Mouse (Mus musculus) embryonic facial prominence, embryonic 14.5 days (tissue): ENCODE measurements around the gene Ambra1. TPM values are rescaled to one million over a fixed set of nuclear protein-coding genes. Genes with fewer than 3 reads are reported as not detected.

Experiments
- ATAC-seq: fragments of 200-750 bp; cut with Nextera tagmentation; 2 replicates; pipeline ENCODE4 v1.8.0; 2017; ENCODE audit warnings: low read depth, moderate number of reproducible peaks, moderate TSS enrichment
- DNase-seq: peaks from one replicate; pipeline ENCODE4 v3.0.0-alpha.2; 2015; ENCODE audit warnings: low spot score
- H3K27ac ChIP-seq: fragments of 300-500 bp; sonication (generic); replicated peaks from 2 replicates; pipeline ENCODE4 v1.5.1; 2014; ENCODE audit warnings: low read depth, mild to moderate bottlenecking, low read length, moderate library complexity
- H3K27me3 ChIP-seq: fragments of 300-500 bp; sonication (generic); replicated peaks from 2 replicates; pipeline ENCODE4 v1.6.1; 2014; ENCODE audit warnings: low read length; ENCODE audit not compliant: control insufficient read depth, insufficient read depth
- H3K36me3 ChIP-seq: fragments of 300-500 bp; sonication (generic); 2 replicates; pipeline ENCODE4 v1.6.1; 2014; ENCODE audit warnings: low read length, mixed read lengths; ENCODE audit not compliant: control insufficient read depth, insufficient read depth
- H3K4me1 ChIP-seq: fragments of 300-500 bp; sonication (generic); 2 replicates; pipeline ENCODE4 v1.6.1; 2014; ENCODE audit warnings: antibody characterized with exemption, low read length; ENCODE audit not compliant: control insufficient read depth, insufficient read depth
- H3K4me2 ChIP-seq: fragments of 300-500 bp; sonication (generic); 2 replicates; pipeline ENCODE4 v1.6.1; 2014; ENCODE audit warnings: low read depth, mild to moderate bottlenecking, low read length, moderate library complexity, mixed read lengths
- H3K4me3 ChIP-seq: fragments of 300-500 bp; sonication (generic); 2 replicates; pipeline ENCODE4 v1.5.1; 2014; ENCODE audit warnings: low read depth, mild to moderate bottlenecking, low read length
- H3K9ac ChIP-seq: fragments of 300-500 bp; sonication (generic); 2 replicates; pipeline ENCODE4 v1.6.1; 2014; ENCODE audit warnings: low read depth, mild to moderate bottlenecking, low read length, moderate library complexity, mixed read lengths
- H3K9me3 ChIP-seq: fragments of 300-500 bp; sonication (generic); 2 replicates; pipeline ENCODE4 v1.6.1; 2016; ENCODE audit warnings: low read length; ENCODE audit not compliant: control insufficient read depth
- WGBS: fragments of 180-500 bp; shearing (Covaris S2); extraction: QIAGEN DNeasy Blood & Tissue Kit; methylation state at CpG from one replicate; pipeline ENCODE4 v1.1.7; 2014; 5-methylcytosine and 5-hydroxymethylcytosine counted together
- polyA plus RNA-seq: library from polyadenylated mRNA; unstranded; fragments of >200 nt; fragmentation: Nextera tagmentation; extraction: Ambion mirVana; gene quantifications from 2 replicates; pipeline ENCODE4 v1.2.1, GENCODE M21; 2014

The Ambra1 gene
- polyA plus RNA-seq, 1 experiment from 2014 or later = 15.3 TPM

DNA sequence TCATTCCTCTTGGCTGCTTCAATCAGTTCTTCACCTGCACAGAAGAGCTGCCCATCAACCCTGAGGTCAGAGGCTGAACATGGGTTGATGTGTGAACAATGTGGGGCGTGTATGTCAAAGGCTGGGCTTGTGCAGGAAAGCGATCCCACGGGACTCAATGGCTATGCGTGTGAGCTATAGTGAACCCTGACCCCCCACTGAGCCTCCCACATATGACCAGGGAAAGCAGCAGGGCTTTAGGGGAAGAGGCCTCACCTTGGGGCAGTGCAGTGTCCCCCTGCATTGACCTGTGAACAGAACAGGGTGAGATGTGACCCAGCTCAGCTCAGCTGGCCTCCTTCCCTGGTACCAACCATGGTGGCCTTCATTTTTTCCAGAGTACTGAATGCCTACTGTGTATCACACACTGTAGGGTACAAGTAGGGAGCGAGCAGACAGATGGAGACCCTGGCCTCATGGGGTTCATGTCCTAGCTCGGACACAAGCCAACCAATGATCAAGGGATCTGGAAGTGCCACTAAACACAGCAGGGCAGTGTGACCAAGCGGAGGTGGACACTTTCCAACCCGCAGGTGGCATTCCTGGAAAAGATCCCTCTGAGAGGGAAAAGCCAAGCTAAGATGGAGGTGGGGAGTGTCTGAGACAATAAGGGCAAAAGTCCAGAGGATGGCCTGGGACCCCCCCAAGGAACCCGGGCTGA is 205.0 kb downstream of the Ambra1 start:
- Histone ChIP-seq H3K4me2 (no peak overlapping the region), H3K4me3 (no peak overlapping the region), H3K36me3 (peaks cover 61% of the 10 kb centered on the region), H3K27ac (no peak overlapping the region), H3K9ac (no peak overlapping the region), H3K27me3 (no peaks in the 10 kb centered on the region), H3K9me3 (no peaks in the 10 kb centered on the region), H3K4me1 (peaks cover 11% of the 10 kb centered on the region)
- no peak for ATAC-seq
- no peak for DNase-seq
- WGBS = 86% methylated on average over 9 of the region's 9 CpGs

- H3K9me3 ChIP-seq = no peaks in the 10 kb centered on the region
- H3K36me3 ChIP-seq = peaks cover 61% of the 10 kb centered on the region
- 86% methylated on average over 7 of the region's 7 CpGs for WGBS
- DNase-seq (no peak), ATAC-seq (no peak)
- no peak overlapping the region for H3K27ac ChIP-seq
- H3K4me3 ChIP-seq = no peak overlapping the region
- H3K4me2 ChIP-seq = no peak overlapping the region
- no peaks in the 10 kb centered on the region for H3K27me3 ChIP-seq
- H3K9ac ChIP-seq = no peak overlapping the region
- H3K4me1 ChIP-seq = peaks cover 11% of the 10 kb centered on the region
These were observed 206.2 kb downstream of the Ambra1 start for GRCm38 (mm10) chr2:91936154-91936553.

DNA sequence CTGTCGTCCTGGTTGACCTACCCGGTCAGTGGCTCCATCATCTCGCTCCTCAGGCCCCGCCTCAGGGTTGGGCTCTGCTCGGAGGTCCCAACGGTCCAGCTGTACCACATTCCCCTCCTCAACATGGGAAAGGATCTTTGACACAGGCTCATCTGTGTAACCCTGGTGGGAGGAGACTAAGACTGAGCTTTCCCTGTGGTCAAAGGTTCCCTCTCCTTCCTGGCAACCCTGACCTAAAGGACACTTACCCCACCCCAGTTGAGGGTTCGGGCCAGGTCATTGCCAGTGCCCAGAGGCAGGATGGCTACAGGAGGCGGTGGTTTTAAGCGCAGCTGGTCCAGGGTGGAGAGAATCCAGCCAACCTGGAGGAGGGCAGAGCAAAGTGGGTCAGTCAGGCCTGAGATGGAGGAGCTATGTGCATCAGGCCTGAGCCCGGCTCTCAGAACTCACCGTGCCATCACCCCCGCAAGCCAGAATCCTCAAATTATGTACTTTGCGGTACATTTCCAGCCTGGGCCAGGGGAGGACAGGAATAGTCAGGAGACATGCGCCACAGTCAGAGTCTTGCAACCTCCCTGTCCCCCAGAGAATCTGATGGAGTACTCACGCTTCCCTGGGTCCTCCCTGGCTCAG is 209.5 kb downstream of the Ambra1 start:
- WGBS = 84% methylated on average over 12 of the region's 15 CpGs
- no peak overlapping the region for H3K4me2 ChIP-seq
- H3K4me1 ChIP-seq = 0 out of 2 replicates have a peak, but pooled peaks cover 2% of the 10 kb centered on the region
- H3K4me3 ChIP-seq = no peak overlapping the region
- H3K27me3 ChIP-seq = no peaks in the 10 kb centered on the region
- no peak overlapping the region for H3K27ac ChIP-seq
- ATAC-seq (no peak), DNase-seq (no peak)
- peaks cover 55% of the 10 kb centered on the region for H3K36me3 ChIP-seq
- H3K9ac ChIP-seq = no peak overlapping the region
- H3K9me3 ChIP-seq = no peaks in the 10 kb centered on the region

DNA sequence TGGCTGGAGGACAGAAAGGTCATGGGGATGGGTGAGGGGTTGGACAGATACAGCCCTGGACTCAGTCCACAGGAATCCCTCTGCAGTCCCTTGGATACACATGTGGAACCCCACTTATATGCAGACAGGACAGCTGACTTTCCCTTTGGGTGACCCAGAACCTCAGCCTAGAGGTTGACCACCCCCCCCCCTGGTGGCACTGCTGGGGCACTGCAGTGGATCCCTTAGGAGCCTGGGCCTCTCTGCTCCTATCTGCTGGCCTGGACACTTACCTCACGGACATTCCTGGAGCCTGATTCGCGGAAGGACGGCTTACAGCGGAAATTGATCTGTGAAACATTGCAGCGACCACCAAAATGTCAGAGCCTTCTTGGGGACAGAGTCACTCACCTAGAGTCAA is 212.4 kb downstream of the Ambra1 start:
- Histone ChIP-seq H3K9ac (no peak overlapping the region), H3K4me2 (no peak overlapping the region), H3K9me3 (no peaks in the 10 kb centered on the region), H3K27me3 (no peaks in the 10 kb centered on the region), H3K4me3 (no peak overlapping the region), H3K36me3 (peaks cover 26% of the 10 kb centered on the region), H3K27ac (no peak overlapping the region), H3K4me1 (0 out of 2 replicates have a peak, but pooled peaks cover 6% of the 10 kb centered on the region)
- ATAC-seq (no peak), DNase-seq (no peak)
- WGBS = 59% methylated on average over 6 of the region's 6 CpGs

DNA sequence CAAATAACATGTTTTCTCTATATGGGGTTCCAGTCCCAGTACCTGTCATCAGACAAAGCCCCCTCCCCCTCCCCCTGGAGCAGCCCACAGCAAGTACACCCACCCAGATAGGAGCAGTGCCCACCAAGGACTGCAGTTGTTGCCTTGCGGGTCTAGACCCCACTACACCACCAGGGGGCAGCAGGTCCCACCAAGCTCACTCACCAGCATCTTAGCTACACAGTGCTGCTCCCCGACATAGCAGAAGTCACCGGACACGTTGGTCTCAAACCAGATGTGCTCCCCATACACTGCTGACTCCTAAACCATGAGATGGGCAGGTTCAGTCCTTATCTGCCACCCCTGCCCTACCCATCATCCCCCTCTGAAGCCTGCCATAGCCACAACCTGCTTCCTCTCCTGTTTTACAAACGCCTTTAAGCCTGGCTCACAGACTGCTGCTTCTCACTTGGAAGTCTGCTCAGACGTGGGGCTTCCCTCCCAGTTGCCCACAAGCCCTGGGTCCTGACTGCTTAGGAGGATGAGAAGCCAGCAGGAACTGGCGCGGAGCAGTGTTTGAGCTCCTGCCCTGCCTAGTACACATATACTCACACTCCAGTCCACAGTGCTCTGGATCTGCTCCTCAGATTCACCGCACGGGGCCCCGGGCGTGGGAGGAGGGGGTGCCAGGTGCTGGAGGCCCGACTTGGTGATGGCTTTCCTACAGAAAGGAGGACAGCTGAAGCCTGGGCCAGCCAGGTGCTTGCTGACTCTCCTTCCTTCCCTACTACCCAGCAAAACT is 214.4 kb downstream of the Ambra1 start:
- Histone ChIP-seq H3K9me3 (no peaks in the 10 kb centered on the region), H3K27ac (no peak overlapping the region), H3K9ac (no peak overlapping the region), H3K36me3 (peaks cover 6% of the 10 kb centered on the region), H3K4me2 (no peak overlapping the region), H3K4me1 (peaks cover 19% of the 10 kb centered on the region), H3K27me3 (no peaks in the 10 kb centered on the region), H3K4me3 (no peak overlapping the region)
- WGBS = 33% methylated on average over 13 of the region's 13 CpGs
- DNase-seq = peak; percentile 80
- peak; percentile 71 for ATAC-seq

- peaks cover 30% of the 10 kb centered on the region for H3K4me1 ChIP-seq
- no peak for DNase-seq
- no peak within 1 kb of the TSS for H3K9ac ChIP-seq
- H3K36me3 ChIP-seq = peaks cover 5% of the 10 kb centered on the region; the same call in 1 of the 2 replicates
- no peaks in the 10 kb centered on the region for H3K9me3 ChIP-seq
- no peak within 1 kb of the TSS for H3K4me2 ChIP-seq
- no peak within 1 kb of the TSS for H3K27ac ChIP-seq
- H3K27me3 ChIP-seq = no peaks in the 10 kb centered on the region
- ATAC-seq = no peak
- no peak within 1 kb of the TSS for H3K4me3 ChIP-seq
- 84% methylated on average over 18 of the region's 18 CpGs for WGBS
These were observed 215.5 kb downstream of the Ambra1 start, which contains the start of gene Gm9821 for GRCm38 (mm10) chr2:91945483-91945882. Gm9821 (plus strand) TSS chr2:91945703.

DNA sequence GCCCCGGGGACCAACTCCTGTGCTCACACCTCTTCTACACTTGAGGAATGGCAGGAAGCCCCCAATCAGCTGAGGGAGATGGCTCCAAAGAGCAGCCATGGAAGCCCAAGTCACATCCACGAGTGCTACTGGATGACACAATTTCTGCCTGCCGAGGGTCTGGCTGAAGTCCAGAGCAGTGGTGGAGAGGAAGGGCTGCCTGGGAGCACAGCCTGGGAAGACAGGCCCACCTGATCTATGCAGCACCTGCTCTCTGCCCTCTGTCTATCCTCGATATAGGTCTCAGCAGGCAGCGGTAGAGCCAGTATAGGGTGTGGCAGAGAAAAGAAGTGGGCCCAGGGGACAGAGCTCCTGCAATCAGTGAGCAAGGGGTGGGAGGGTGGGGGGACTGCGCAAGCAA is 216.9 kb downstream of the Ambra1 start:
- Histone ChIP-seq H3K4me2 (no peak overlapping the region), H3K4me1 (peaks cover 33% of the 10 kb centered on the region), H3K27me3 (no peaks in the 10 kb centered on the region), H3K9me3 (no peaks in the 10 kb centered on the region), H3K4me3 (no peak overlapping the region), H3K9ac (no peak overlapping the region), H3K36me3 (peaks cover 4% of the 10 kb centered on the region; the same call in 1 of the 2 replicates), H3K27ac (no peak overlapping the region)
- ATAC-seq = no peak
- 42% methylated on average over 6 of the region's 6 CpGs for WGBS
- no peak for DNase-seq

DNA sequence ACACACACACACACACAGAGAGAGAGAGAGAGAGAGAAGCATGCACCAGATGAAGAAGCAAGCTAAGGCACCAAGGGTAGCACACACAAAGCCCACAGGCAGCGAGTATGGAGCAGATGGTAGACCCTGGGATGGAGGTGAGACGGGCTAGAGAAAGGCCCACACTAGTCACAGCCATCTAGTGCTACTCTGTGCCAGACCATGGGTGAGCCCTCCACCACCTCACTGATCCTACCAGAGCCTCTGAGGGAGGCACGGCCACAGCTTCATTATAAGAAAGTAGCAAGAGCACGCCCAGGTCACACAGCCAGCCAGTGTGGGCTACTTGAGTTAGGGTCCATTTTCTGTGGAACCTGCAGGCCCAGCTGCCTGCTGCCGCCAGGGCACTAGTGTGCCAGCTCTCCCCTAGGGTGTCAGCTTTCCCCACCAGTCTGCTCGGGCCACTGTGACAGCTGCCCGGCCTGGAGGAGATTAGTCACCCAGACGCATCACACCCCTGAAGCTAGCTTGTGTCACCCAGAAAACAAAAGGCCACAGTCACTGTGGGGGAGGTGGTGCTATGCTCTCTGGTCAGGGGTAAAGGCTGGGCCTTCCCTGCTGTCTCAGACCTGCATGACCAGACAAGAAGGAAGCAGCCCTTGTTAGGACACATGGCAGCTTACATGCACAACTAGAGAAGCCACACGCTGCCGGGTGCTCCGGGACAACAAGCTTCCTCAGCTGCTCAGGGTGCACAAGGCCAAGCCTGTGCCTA is 217.6 kb downstream of the Ambra1 start:
- 36% methylated on average over 11 of the region's 11 CpGs for WGBS
- H3K4me1 ChIP-seq = peaks cover 33% of the 10 kb centered on the region
- H3K9ac ChIP-seq = 0 out of 2 replicates have a peak overlapping the region, but pooled peaks have one; percentile 5

More for the DNA sequence above, 217.6 kb downstream of the Ambra1 start:
- ATAC-seq = peak; percentile 17; the same call in 1 of the 2 replicates
- H3K27ac ChIP-seq = peak overlapping the region; percentile 44; the same call in 1 of the 2 replicates
- no peaks in the 10 kb centered on the region for H3K9me3 ChIP-seq
- no peaks in the 10 kb centered on the region for H3K36me3 ChIP-seq
- no peaks in the 10 kb centered on the region for H3K27me3 ChIP-seq
- no peak overlapping the region for H3K4me3 ChIP-seq
- DNase-seq = peak; percentile 69
- no peak overlapping the region for H3K4me2 ChIP-seq
